Mouse (Mus musculus): ENCODE data around the gene Crip2. TPM values are rescaled to one million over a fixed set of nuclear protein-coding genes. Genes with fewer than 3 reads are reported as not detected.

Crip2 gene
- polyA plus RNA-seq, 1 experiment from 2014 or later: 53.5 TPM

DNA sequence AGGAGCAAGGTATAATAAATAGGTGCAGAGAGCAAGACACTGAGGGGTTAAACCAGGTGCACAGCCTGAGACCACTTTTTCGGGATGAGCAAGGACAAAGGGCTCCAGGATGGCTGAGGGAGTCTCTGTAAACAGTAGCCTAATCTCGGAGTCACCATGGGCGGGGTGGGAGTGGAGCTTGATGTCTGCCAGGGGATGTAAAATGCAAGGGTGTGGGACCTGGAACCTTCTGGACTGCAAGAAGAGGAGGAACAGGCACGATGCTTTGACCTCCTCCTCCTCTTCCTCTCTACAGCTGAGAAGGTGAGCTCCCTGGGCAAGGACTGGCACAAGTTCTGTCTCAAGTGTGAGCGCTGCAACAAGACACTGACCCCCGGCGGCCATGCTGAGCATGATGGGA, 3.1 kb downstream of the Crip2 start:
- H3K4me1 ChIP-seq: peaks cover 80% of the 10 kb centered on the region
- H3K9ac ChIP-seq: no peak overlapping the region
- ATAC-seq: no peak
- WGBS (ENCODE audit: insufficient replicate concordance): 48% methylated on average over 7 of the region's 7 CpGs
- peaks cover 8% of the 10 kb centered on the region for H3K36me3 ChIP-seq
- peaks cover 65% of the 10 kb centered on the region for H3K27me3 ChIP-seq (replicated peaks)
- peak overlapping the region; percentile 4; the same call in 1 of the 2 replicates for H3K4me3 ChIP-seq
- H3K4me2 ChIP-seq: peak overlapping the region; percentile 40
- H3K27ac ChIP-seq: peak overlapping the region; percentile 23; the same call in 1 of the 2 replicates
- no peaks in the 10 kb centered on the region for H3K9me3 ChIP-seq (replicated peaks)

GRCm38 (mm10) chr12:113144001-113144756, 4.1 kb downstream of the Crip2 start:
- Histone ChIP-seq H3K36me3 (no peaks in the 10 kb centered on the region; the same call in 1 of the 2 replicates), H3K27me3 (replicated peaks) (peaks cover 75% of the 10 kb centered on the region), H3K4me3 (no peak overlapping the region), H3K9me3 (replicated peaks) (no peaks in the 10 kb centered on the region), H3K9ac (no peak overlapping the region), H3K4me2 (no peak overlapping the region), H3K4me1 (peaks cover 86% of the 10 kb centered on the region), H3K27ac (no peak overlapping the region)
- no peak for ATAC-seq
- WGBS (ENCODE audit: insufficient replicate concordance): 69% methylated on average over 20 of the region's 20 CpGs

DNA sequence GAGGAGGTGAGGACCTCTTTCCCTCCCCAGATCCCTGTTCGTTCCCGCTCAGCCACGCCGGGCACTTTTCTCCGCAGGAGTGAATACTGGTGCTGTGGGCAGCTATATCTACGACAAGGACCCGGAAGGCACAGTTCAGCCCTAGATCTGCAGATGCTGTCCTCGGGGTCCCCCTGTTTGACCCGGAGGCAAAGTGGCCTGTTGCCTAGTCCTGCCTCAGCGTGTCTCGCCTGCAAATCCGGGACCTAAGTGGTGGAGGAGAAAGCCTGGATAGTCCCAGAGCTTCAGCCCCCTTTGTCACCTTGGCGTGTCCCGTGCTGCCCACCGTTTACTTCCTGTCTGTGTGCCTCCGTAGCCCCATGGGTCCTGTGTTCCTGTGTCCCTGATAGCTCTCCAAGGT, 4.8 kb downstream of the Crip2 start:
- Histone ChIP-seq H3K4me3 (no peak overlapping the region), H3K36me3 (no peaks in the 10 kb centered on the region; the same call in 1 of the 2 replicates), H3K27ac (no peak overlapping the region), H3K4me2 (no peak overlapping the region), H3K9me3 (replicated peaks) (no peaks in the 10 kb centered on the region), H3K9ac (no peak overlapping the region), H3K27me3 (replicated peaks) (peaks cover 82% of the 10 kb centered on the region), H3K4me1 (peaks cover 83% of the 10 kb centered on the region)
- no peak for ATAC-seq
- WGBS (ENCODE audit: insufficient replicate concordance): 77% methylated on average over 16 of the region's 16 CpGs

- WGBS (ENCODE audit: insufficient replicate concordance): 71% methylated on average over 5 of the region's 5 CpGs
- ATAC-seq: no peak
- H3K27me3 ChIP-seq (replicated peaks): peaks cover 82% of the 10 kb centered on the region
- no peak overlapping the region for H3K27ac ChIP-seq
- H3K4me3 ChIP-seq: no peak overlapping the region
- H3K9ac ChIP-seq: no peak overlapping the region
- peaks cover 80% of the 10 kb centered on the region for H3K4me1 ChIP-seq
- no peak overlapping the region for H3K4me2 ChIP-seq
- no peaks in the 10 kb centered on the region for H3K9me3 ChIP-seq (replicated peaks)
- H3K36me3 ChIP-seq: no peaks in the 10 kb centered on the region; the same call in 1 of the 2 replicates
These were observed 5.6 kb downstream of the Crip2 start for GRCm38 (mm10) chr12:113145591-113145990.

- peak; percentile 8 for ATAC-seq
- Histone ChIP-seq H3K4me2 (peak within 1 kb of the TSS; percentile 45), H3K4me3 (peak within 1 kb of the TSS; percentile 16; the same call in 1 of the 2 replicates), H3K9ac (0 out of 2 replicates have a peak within 1 kb of the TSS, but pooled peaks have one; percentile 5), H3K27me3 (replicated peaks) (peaks cover 82% of the 10 kb centered on the region), H3K36me3 (no peaks in the 10 kb centered on the region; the same call in 1 of the 2 replicates), H3K4me1 (peaks cover 80% of the 10 kb centered on the region), H3K27ac (no peak within 1 kb of the TSS), H3K9me3 (replicated peaks) (no peaks in the 10 kb centered on the region)
- 15% methylated on average over 45 of the region's 45 CpGs for WGBS (ENCODE audit: insufficient replicate concordance)
These were observed 6.3 kb downstream of the Crip2 start, which contains the start of gene Crip1 for GRCm38 (mm10) chr12:113146112-113147057. Gene Crip1, plus strand, starts transcription at chr12:113146316.

- peaks cover 80% of the 10 kb centered on the region for H3K4me1 ChIP-seq
- ATAC-seq: no peak
- 67% methylated on average over 8 of the region's 8 CpGs for WGBS (ENCODE audit: insufficient replicate concordance)
- H3K27ac ChIP-seq: no peak overlapping the region
- H3K9ac ChIP-seq: no peak overlapping the region
- no peak overlapping the region for H3K4me3 ChIP-seq
- no peaks in the 10 kb centered on the region for H3K9me3 ChIP-seq (replicated peaks)
- peaks cover 82% of the 10 kb centered on the region for H3K27me3 ChIP-seq (replicated peaks)
- no peak overlapping the region for H3K4me2 ChIP-seq
- H3K36me3 ChIP-seq: no peaks in the 10 kb centered on the region; the same call in 1 of the 2 replicates
These were observed 7.4 kb downstream of the Crip2 start for GRCm38 (mm10) chr12:113147481-113147880.

- H3K9ac ChIP-seq: no peak overlapping the region; the same call in 1 of the 2 replicates
These were observed 8.5 kb downstream of the Crip2 start for GRCm38 (mm10) chr12:113148381-113149035.

DNA sequence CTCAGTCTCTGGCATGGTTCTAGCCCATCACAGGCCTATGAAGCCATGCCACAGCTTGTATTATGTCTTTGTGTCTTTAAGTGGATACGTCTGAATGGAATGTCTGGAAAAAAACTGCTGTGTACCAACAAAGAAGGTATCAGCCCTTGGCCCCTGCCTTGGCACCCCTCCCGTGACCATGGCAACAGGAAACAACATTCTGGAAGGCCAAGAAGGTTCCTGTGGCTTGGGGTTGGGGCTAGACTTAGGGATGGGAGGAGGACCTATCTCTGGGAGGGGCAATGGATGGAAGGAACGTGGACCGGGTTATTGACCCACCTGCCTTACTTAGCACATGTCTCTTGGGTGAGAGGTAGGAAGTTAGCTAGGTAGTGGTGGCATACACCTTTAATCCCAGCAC, 9.3 kb downstream of the Crip2 start:
- Histone ChIP-seq H3K4me2 (no peak overlapping the region), H3K4me1 (peaks cover 69% of the 10 kb centered on the region), H3K36me3 (no peaks in the 10 kb centered on the region; the same call in 1 of the 2 replicates)

More at GRCm38 (mm10) chr12:113148381-113149035, 8.5 kb downstream of the Crip2 start:
- H3K4me1 ChIP-seq: peaks cover 77% of the 10 kb centered on the region
- H3K4me3 ChIP-seq: no peak overlapping the region
- ATAC-seq: peak; percentile 36; the same call in 1 of the 2 replicates
- 26% methylated on average over 16 of the region's 16 CpGs for WGBS (ENCODE audit: insufficient replicate concordance)
- peak overlapping the region; percentile 35 for H3K4me2 ChIP-seq
- peak overlapping the region; percentile 20; the same call in 1 of the 2 replicates for H3K27ac ChIP-seq
- H3K27me3 ChIP-seq (replicated peaks): peaks cover 81% of the 10 kb centered on the region
- H3K36me3 ChIP-seq: no peaks in the 10 kb centered on the region; the same call in 1 of the 2 replicates
- no peaks in the 10 kb centered on the region for H3K9me3 ChIP-seq (replicated peaks)

GRCm38 (mm10) chr12:113149896-113150295, 9.9 kb downstream of the Crip2 start:
- H3K36me3 ChIP-seq: no peaks in the 10 kb centered on the region; the same call in 1 of the 2 replicates
- H3K9me3 ChIP-seq (replicated peaks): no peaks in the 10 kb centered on the region
- peaks cover 74% of the 10 kb centered on the region for H3K4me1 ChIP-seq
- H3K4me2 ChIP-seq: no peak overlapping the region
- H3K4me3 ChIP-seq: no peak overlapping the region
- peaks cover 73% of the 10 kb centered on the region for H3K27me3 ChIP-seq (replicated peaks)
- H3K27ac ChIP-seq: no peak overlapping the region
- ATAC-seq: no peak
- H3K9ac ChIP-seq: no peak overlapping the region
- WGBS (ENCODE audit: insufficient replicate concordance): 67% methylated on average over 3 of the region's 3 CpGs

More for the DNA sequence above, 9.3 kb downstream of the Crip2 start:
- Histone ChIP-seq H3K27me3 (replicated peaks) (peaks cover 73% of the 10 kb centered on the region), H3K9me3 (replicated peaks) (no peaks in the 10 kb centered on the region), H3K27ac (no peak overlapping the region), H3K9ac (no peak overlapping the region), H3K4me3 (no peak overlapping the region)
- no peak for ATAC-seq
- 67% methylated on average over 4 of the region's 4 CpGs for WGBS (ENCODE audit: insufficient replicate concordance)

DNA sequence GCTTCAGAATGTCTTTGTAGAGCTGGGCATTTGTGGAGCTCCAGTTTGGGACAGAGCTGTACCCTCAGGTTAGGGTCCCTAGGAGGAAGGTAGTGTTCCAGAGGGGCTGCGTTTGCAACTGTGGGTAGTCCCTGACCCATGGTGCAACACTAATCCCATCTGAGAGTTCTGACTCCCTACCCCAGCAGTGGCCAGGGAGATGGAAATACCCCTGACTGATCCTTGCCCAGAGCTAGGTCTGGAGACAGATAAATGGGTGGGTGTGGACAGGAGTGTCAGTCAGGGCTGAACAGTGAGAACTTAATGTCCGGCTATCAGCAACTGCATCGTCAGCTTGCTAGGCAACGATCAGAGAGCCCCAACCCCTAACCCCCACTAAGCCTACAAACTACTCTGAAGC, 10.6 kb downstream of the Crip2 start:
- Histone ChIP-seq H3K36me3 (no peaks in the 10 kb centered on the region), H3K9me3 (replicated peaks) (no peaks in the 10 kb centered on the region), H3K27me3 (replicated peaks) (peaks cover 73% of the 10 kb centered on the region), H3K4me2 (peak overlapping the region; percentile 89; the same call in 1 of the 2 replicates), H3K4me3 (no peak overlapping the region), H3K4me1 (peaks cover 81% of the 10 kb centered on the region), H3K27ac (no peak overlapping the region), H3K9ac (no peak overlapping the region)
- no peak for ATAC-seq
- WGBS (ENCODE audit: insufficient replicate concordance): 32% methylated on average over 4 of the region's 4 CpGs

DNA sequence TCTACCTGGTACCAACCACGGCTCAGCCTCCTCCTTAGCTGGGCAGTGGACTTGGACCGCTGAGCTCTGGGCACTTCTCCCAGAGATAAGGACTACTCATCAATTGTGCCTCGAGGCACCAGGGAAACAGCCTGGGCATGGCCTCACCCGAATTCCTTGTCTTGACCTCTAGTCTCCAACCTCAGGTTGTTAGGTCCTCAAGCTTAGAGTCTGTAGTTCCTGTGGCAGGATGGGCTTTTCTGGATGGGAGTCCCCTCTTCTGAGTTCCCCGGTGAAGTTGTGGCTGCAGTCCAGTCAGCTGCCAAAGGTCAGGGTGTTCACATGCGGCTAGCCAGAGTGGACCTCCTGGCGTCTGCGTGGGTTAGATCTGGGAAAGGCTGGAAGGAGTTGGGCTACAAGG, 11.0 kb downstream of the Crip2 start:
- no peaks in the 10 kb centered on the region for H3K9me3 ChIP-seq (replicated peaks)
- no peaks in the 10 kb centered on the region for H3K36me3 ChIP-seq
- H3K27ac ChIP-seq: no peak overlapping the region
- peaks cover 73% of the 10 kb centered on the region for H3K27me3 ChIP-seq (replicated peaks)
- 48% methylated on average over 8 of the region's 8 CpGs for WGBS (ENCODE audit: insufficient replicate concordance)
- ATAC-seq: no peak
- no peak overlapping the region for H3K9ac ChIP-seq
- peak overlapping the region; percentile 89 for H3K4me2 ChIP-seq
- H3K4me3 ChIP-seq: no peak overlapping the region
- H3K4me1 ChIP-seq: peaks cover 77% of the 10 kb centered on the region
